Mouse (Mus musculus) heart, postnatal 25 days (tissue): Measurements from ENCODE around the gene Hist1h2bh. TPM values are rescaled to one million over a fixed set of nuclear protein-coding genes. Genes with fewer than 3 reads are reported as not detected.
"Not testable (repeated sequence)": the region's sequence is repeated elsewhere in the genome, so short reads cannot be mapped to it uniquely, and the experiment has no call there.

ENCODE experiments used
- DNase-seq: peaks from one replicate; pipeline ENCODE4 v3.0.0; 2022; ENCODE audit warnings: low spot score
- intact Hi-C: fragments of 180-260 bp; cut with DNase I; formaldehyde crosslinking; loops from one replicate; pipeline ENCODE4 v1.15.1; 2025
- total RNA-seq, 2 experiments: library from RNA; stranded (reverse); gene quantifications; 2 replicates each; pipeline ENCODE4 v1.2.3; 2021

The Hist1h2bh gene
- total RNA-seq, 2 experiments from 2014 or later: 1.4 to 1.9 TPM

DNA sequence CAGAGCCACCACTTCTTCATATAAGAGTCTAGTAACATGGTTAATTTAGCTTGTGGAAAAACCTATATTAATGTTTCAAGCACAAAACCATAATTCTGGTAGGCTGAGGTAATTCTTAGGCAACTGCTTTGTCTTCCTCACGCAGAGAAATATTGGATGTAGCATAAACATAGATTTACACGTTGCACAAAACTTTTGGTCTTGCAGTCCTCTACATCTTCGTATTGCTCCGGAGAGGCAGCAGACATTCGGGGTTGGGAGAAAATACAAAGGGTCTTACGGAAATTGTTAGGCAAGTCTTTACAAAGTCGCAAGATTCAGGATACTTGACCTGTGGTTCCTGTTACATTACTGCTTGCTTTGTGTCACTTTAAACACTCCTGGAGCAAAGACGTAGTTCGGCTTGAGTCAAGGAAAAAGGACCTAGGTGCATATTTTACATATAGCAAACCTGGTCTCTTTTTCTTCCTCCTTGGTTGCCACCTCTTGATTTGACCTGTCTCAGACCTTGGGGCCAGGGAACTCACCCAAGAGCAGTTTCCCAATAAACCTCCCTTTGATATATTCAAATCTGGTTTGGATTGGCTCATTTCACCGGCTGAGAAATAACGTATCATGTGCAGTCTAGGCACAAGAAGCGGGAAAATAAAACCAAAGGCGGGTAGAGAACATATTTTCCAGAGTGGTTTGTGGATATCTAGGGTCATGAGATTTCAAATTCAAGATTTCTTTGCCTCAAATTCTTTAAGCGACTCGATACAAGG, 8.6 kb downstream of the Hist1h2bh start:
- intact Hi-C loops: loop anchor here (5.0 kb wide), 3 partner anchors 48 to 1822 kb away; partner anchors contain the start of gene Hist1h4d
- DNase-seq: no peak

DNA sequence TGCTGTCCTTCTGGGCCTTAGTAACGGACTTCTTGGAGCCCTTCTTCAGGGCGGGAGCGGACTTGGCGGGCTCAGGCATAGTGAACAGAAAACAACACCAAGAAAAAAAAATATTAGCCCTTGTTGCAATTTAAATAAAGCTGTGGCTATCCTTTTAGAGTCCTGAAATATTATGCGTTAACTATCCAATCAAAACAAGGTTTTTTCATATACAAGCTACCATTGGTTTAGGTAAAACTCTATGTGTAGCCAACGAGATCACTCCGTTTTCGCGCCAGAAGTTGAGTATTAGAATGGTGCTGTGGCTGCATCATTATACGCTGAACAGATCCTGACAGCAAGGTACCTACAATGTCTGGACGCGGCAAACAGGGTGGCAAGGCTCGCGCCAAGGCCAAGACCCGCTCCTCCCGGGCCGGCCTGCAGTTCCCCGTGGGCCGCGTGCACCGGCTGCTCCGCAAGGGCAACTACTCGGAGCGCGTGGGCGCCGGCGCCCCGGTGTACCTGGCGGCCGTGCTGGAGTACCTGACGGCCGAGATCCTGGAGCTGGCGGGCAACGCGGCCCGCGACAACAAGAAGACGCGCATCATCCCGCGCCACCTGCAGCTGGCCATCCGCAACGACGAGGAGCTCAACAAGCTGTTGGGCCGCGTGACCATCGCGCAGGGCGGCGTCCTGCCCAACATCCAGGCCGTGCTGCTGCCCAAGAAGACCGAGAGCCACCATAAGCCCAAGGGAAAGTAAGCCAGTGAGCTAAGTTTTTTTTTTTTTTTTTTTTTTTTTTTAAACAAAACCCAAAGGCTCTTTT, 9.4 kb downstream of the Hist1h2bh start, which contains the start of gene Hist1h2af:
TSS of gene Hist1h2af (plus strand) at position 347 of the 808 bp plus-strand sequence.
- intact Hi-C loops: loop anchor here (5.0 kb wide), 3 partner anchors 49 to 1821 kb away; partner anchors contain the start of gene Hist1h4d
- not testable (repeated sequence) for DNase-seq

DNA sequence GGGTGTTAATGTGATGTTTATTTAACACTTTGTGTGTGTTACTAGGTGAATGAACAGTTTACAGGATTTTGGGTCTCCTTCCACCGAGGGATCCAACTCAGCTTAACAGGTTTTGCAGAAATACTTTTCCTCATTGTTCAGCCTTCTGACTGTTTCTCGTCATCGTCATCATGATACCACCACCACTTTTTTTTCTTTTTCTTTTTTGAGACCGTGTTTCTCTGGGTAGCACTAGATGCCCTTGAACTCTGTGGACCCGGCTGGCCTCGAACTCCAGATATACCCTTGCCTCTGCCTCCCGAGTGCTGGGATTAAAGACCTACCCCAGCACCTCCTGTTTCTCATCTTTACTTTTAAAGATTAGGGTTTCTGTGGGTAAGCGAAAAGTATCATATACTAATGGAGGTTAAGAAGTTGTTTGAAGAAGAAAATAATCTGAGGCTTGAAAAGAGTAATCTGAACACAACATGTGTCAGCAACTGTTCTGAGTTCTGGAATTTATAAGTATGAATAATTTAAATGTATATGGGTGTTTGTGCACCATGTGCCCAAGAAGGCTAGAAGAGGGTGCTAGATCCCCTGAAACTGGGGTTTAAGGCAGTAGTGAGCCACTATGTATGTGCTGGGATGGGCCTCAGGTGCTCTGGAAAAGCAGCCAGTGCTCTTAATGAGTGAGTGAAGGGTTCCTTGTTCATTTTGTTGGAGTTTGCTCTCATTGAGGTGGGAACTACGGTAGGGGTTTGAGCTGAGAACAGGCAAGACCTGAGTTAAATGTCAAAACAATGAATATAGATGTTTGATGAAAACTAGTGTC, 10.7 kb downstream of the Hist1h2bh start:
- DNase-seq: no peak
- intact Hi-C loops: loop anchor here (5.0 kb wide), 3 partner anchors 50 to 1820 kb away; partner anchors contain the start of gene Hist1h4d

DNA sequence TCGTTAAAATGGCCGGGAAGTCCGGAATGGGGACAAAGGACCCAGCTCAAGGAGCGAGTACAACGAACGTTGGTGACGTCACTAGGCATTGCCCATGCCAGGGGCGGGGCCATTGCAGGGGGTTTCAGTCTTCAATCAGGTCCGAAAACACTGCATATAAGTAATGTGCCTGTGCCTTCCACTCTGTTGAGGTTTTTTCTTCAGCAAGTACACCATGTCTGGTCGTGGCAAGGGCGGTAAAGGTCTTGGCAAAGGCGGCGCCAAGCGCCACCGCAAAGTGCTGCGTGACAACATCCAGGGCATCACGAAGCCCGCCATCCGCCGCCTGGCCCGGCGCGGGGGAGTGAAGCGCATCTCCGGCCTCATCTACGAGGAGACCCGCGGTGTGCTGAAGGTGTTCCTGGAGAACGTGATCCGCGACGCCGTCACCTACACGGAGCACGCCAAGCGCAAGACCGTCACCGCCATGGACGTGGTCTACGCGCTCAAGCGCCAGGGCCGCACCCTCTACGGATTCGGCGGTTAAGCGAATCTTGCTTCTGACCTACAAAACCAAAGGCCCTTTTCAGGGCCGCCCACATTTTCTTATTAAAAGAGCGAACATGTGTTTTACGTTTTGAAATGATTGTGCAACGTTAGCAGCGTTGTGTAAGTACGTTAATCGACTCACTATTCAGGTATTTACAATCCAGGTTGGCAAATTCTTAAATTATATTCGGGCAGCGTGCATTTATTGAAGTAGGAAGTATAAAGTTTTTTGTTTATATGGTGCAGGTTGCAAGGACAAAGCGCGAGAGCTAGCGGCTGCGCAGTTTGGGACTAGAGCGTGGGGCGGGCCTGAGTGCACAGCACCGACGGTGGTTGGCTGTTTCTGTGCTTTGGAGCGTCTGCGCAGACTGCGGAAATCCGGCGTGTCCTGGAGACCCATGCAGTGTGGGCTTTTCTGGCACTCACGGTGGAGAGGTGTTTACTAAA, 12.0 kb downstream of the Hist1h2bh start, which contains the start of gene Hist1h4h:
TSS of gene Hist1h4h (plus strand) at position 150 of the 975 bp plus-strand sequence.
- DNase-seq: peak; percentile 92
- intact Hi-C loops: loop anchor here (2.0 to 5.0 kb wide), 4 partner anchors 51 to 1819 kb away; partner anchors contain the start of genes Hist1h2be and Hist1h4d

DNA sequence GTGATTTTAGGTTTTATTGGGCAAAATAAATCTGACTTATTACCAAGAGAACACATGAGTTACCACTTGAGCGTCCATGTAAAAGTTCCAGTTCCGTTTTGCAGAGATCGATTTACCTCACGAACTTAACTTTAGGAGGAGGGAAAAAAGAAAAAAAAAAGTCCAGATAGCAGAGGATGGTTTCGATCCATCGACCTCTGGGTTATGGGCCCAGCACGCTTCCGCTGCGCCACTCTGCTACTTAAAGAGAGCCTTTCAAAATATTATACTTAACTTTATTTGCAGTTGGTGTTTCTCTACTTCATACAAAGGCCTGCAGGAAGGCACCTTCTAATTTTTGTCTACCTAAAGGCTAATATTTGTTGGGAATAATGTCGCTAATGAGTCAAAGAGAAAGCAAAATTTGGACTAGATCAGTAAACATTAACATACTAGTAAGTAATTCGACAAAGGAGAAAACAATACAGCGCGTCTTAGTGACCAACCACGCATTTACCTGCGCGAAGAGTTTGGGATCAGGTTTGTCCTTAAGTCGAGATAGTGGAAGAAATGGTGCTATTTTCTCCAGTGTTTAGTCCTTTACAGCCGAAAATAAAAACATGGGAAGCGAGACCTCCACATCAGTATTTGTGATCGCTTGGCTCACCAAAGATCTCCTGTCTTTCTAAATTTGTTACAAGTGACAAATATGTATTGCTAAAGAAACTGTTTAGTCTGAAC, 12.9 kb downstream of the Hist1h2bh start:
- intact Hi-C loops: loop anchor here (2.0 to 5.0 kb wide), 4 partner anchors 52 to 1818 kb away; partner anchors contain the start of genes Hist1h2be and Hist1h4d
- DNase-seq: peak; percentile 40

DNA sequence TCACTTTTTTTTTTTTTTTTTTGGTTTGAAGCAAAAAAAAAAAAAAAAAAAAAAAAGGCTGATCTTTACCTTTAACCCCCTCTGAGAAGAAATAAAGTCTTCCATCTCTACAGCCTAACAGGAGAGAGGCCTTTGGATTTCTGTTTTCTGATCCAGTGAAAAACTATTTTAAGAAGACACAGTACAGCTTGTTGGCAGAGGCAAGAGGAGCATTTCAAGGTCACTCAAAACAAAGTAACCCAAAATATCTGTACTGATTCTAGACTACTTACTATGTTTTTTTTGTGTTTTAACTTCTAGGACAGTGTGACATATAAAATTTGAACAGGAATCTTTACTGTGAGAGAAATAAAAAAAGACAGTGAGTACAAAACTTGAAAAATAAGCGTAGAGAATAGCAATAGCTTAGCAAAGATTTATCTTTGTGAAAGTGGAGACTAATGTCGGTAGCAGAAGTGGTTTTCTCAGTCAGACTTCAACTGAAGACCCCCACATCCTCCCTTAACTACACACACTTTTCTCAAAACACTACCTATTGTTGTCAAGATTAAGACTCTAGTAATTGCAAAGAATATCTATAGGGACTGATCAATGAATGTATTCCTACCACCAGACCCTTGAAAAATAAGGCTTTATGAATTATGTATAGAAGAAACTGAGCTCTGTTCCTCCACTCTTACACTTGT, 13.6 kb downstream of the Hist1h2bh start:
- intact Hi-C loops: loop anchor here (2.0 to 5.0 kb wide), 6 partner anchors 53 to 1817 kb away; partner anchors contain the start of genes Hist1h2be and Hist1h4d
- DNase-seq: no peak

DNA sequence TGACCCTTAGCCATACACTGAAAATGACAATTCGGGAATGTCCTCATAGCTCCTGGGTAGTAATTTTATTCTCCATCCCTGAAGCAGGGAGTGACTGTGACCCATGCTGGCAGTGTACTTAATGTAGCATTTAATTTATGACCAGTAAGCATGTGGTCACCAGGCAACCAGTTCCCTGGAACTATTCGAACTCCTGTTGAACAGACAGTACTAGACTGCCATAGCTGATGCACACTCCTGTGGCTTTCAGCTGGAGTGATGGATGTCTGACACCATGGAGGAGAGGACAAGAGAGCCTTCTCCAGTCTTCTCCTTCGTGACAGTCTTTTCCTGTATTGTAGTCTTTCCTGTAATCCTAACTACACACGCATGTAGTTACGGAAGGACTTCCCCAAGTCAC, 14.2 kb downstream of the Hist1h2bh start:
- DNase-seq: no peak
- intact Hi-C loops: loop anchor here (5.0 kb wide), 2 partner anchors 68 to 1502 kb away; no protein-coding TSS in a partner anchor

DNA sequence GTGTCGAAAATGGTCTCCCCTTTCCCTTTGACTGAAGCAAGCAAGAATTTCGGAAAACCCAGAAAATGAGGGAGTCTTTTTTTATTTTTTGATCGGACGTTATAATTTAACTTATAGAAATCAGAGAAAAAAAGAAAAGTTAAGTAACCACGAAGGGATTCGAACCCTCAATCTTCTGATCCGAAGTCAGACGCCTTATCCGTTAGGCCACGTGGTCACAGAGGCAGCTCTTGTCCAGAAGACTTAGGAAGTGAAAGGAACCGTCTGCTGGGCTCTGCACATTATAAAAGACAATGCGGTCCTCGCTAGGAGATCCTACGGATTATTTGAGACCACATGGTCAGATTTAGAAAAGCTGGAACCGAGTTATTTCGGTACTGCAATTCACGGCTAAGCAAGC, 16.9 kb downstream of the Hist1h2bh start:
- peak; percentile 74 for DNase-seq
- intact Hi-C loops: loop anchor here (1.0 to 5.0 kb wide), 3 partner anchors 71 to 1499 kb away; no protein-coding TSS in a partner anchor

DNA sequence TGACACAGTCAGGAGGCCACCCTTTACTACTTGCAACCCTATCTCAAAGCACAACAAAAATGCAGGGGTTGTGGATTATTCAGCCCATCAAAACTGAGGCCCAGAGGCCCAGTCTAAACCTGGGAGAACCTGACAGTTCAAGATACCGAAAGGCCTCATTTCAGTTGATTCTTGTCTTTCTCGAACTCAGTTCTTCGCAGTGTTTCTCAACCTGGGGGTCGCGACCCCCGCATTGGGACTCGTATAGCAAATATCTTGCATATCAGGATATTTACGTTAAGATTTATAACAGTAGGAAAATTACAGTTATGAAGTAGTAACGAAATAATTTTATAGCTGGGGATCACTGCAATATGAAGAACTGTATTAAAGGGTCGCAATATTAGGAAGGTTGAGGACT, 17.3 kb downstream of the Hist1h2bh start:
- DNase-seq: no peak
- intact Hi-C loops: loop anchor here (1.0 to 5.0 kb wide), 3 partner anchors 71 to 1499 kb away; no protein-coding TSS in a partner anchor

DNA sequence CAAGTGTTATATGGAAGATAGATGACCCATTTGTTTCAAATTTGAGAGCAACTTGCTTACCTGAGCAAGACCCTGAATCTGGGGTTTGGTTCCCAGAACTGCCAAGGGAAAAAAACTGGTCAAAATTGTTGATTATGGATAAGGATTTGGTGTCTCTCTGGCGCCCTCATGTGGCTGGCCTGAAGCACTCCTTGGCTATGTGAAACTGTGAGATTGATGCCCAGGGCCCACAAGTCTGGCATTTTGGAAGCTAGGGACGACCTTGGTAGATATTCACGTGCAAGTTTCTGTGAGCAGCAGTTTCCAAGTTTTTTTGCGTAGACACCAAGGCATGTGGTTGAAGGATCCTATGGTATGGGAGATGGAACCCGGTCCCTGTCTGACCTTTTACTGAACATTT, 18.5 kb downstream of the Hist1h2bh start:
- peak; percentile 28 for DNase-seq
- intact Hi-C loops: loop anchor here (5.0 kb wide), 2 partner anchors 73 to 1497 kb away; no protein-coding TSS in a partner anchor

DNA sequence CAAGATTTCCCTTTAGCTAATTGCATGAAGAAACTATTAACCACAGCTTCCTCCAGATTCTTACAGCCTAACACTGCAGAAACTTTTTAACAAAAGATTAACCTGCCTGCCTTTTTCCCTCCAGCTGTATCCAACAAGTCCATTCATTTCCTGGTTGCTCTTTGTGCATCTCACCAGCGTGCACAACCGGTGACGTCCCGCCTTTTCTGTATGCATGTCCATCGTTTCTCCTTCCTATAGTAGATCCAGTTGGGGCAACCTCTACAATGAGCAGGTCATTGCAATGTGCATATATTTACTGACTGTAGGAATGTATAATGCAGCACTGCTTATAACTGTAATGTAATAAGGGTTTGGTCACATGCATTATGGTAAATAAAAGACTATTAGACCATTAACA, 19.2 kb downstream of the Hist1h2bh start:
- no peak for DNase-seq
- intact Hi-C loops: no loop called here

DNA sequence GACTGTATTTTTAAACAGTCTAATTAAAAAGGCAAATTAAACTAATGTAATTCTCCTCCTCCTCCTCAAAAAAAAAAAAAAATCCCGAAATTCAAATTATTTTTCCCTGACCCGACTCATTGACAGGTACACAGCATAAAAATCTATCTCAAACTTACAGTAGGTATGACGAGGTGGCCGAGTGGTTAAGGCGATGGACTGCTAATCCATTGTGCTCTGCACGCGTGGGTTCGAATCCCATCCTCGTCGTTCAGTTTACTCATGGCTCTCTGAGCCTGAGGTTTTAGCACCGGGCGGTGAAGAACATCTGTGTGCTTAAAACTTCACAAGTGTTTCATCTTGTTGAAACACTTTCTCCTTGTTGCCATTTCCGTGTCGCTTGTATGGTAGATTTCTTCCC, 21.5 kb downstream of the Hist1h2bh start:
- peak; percentile 47 for DNase-seq
- intact Hi-C loops: no loop called here

DNA sequence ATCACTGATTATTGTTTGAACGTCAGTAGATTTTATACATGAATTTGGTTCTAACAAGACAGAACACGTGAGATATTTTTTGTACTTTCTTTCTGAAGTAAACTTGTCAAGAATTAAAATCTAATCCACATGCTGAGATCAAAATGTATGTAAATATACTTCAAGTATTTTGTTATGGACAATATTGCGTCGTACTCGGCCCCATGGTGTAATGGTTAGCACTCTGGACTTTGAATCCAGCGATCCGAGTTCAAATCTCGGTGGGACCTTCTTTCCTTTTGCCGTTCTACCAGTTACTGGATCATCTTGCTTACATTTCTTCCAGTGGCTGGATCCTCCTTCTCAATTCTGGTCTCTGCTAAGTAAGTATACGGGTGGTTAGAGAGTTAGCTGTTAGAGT, 23.8 kb downstream of the Hist1h2bh start:
- DNase-seq: peak; percentile 42
- intact Hi-C loops: loop anchor here (2.0 to 10.0 kb wide), 3 partner anchors 83 to 1575 kb away; partner anchors contain the start of gene Zfp184

DNA sequence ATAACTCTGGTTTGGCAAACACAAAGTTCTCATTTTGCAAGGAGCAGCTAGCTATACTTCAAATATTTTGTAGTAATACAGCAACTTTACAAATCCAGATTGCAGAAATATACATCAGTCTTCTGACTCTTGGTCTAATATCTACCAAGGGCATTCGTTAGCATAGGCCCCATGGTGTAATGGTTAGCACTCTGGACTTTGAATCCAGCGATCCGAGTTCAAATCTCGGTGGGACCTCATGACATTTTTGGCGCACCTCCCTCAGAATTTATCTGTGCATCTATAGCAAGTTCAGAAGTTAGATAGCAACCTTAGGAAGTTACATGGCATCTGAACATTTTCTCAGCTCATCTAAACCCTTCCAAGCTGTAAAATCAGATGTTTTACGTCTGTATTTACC, 24.3 kb downstream of the Hist1h2bh start:
- intact Hi-C loops: loop anchor here (2.0 to 10.0 kb wide), 3 partner anchors 82 to 1574 kb away; partner anchors contain the start of gene Zfp184
- peak; percentile 28 for DNase-seq

DNA sequence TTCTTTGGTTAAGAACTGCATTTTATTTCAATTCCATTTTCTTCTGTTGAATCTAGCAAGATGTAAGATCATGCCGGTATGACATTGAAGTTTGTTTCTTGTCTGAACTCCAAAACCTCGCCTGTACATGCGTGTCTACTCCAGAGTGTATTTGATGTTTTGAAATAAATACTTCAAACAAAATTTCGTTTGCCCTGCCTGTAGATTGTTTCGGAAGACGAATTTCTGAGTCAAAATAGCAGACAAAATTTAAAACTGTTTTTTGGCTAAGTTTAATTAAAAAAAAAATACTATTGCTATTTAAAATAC, 24.9 kb downstream of the Hist1h2bh start:
- intact Hi-C loops: loop anchor here (2.0 to 10.0 kb wide), 3 partner anchors 81 to 1573 kb away; partner anchors contain the start of gene Zfp184
- DNase-seq: no peak

DNA sequence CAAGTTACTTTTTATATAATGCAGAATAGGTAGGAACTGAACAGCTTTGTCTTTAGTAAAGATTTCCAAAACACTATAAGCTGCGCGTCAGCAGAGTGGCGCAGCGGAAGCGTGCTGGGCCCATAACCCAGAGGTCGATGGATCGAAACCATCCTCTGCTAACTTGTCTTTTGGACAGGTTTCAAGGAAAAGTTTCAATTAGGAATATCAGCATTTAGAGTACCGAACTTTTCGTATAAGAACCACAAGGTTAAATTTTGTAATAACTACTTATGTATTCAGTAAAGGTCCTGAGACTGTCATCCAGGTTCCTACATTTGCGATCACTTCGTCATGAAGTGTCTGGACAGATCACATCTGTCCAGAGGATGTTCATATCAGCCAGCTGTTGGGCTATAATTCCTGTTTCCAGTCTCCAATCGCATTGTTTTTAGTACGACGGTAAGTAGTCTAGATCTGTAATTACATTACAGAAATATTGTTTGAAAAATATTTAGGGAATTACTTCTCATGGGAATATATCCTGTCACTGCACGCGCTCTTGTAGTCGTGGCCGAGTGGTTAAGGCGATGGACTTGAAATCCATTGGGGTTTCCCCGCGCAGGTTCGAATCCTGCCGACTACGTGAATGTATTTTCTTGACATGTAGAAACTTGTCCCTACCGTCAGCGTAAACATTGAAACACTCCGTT, 25.4 kb downstream of the Hist1h2bh start:
- DNase-seq: peak; percentile 71

More for the DNA sequence above, 25.4 kb downstream of the Hist1h2bh start:
- intact Hi-C loops: loop anchor here (1.0 to 10.0 kb wide), 5 partner anchors 67 to 1573 kb away; partner anchors contain the start of gene Zfp184
